Mouse (Mus musculus) E14TG2a.4 (cell line): Measurements from ENCODE around the gene Gm17651.

ENCODE experiments used
- CTCF ChIP-seq: conservative IDR thresholded peaks from 2 replicates; pipeline ENCODE4 v1.5.1; 2014; ENCODE audit warnings: low read length
- POU5F1 ChIP-seq: IDR thresholded peaks from 2 replicates; pipeline ENCODE4 v1.6.1; 2014; ENCODE audit warnings: low read length, borderline replicate concordance

GRCm38 (mm10) chr3:97683560-97684195 lies 9.2 kb upstream of the Gm17651 start:
- TF ChIP-seq CTCF (no peak), POU5F1 (no peak)
